Mouse (Mus musculus) CD4-positive, CD25-positive, alpha-beta regulatory T cell (primary cell): ENCODE measurements around the gene Timeless. TPM values are rescaled to one million over a fixed set of nuclear protein-coding genes. Genes with fewer than 3 reads are reported as not detected.

Source experiments
- polyA plus RNA-seq: library from polyadenylated mRNA; unstranded; fragments of 100-300 nt; shearing (Covaris generic); gene quantifications from one replicate; pipeline ENCODE4 v1.2.1, GENCODE M21; 2017

The Timeless gene
- 26.8 TPM for polyA plus RNA-seq

DNA sequence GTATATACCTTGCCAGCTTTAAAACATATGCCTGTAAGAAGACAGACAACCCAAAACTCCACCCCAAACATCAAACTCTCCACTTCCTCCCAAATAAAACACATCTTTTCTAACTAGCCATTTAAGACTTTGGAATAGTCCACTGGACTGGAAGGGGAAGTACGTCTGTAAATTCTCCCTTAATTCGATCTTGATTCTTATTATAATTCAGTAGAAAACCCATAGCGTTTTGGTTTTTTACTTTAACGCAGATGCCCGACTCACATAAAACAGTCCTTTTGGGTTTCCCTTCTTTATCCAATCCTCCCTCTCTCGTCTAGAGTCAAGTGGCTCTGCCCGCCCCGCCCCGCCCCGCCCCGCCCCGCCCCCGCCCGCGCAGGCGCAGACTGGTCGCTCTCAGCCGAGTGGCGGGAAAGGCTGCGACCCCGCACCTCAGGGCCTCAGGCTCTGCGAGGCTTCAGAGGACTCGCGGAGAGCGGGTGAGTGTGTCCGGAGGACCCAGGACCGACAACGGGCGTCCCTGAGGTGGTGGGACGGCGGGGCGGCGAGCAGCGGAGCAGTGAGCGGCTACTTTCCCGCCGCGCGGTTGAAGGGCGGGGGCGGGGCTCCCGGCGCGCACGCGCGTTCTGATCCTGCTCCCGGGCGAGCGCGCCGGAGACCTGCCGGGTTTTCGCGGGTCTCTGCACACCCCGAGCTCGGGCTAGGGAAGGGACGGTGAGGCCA lies at the start of gene Timeless:
Timeless (plus strand) TSS at position 369 of the 723 bp plus-strand sequence.

DNA sequence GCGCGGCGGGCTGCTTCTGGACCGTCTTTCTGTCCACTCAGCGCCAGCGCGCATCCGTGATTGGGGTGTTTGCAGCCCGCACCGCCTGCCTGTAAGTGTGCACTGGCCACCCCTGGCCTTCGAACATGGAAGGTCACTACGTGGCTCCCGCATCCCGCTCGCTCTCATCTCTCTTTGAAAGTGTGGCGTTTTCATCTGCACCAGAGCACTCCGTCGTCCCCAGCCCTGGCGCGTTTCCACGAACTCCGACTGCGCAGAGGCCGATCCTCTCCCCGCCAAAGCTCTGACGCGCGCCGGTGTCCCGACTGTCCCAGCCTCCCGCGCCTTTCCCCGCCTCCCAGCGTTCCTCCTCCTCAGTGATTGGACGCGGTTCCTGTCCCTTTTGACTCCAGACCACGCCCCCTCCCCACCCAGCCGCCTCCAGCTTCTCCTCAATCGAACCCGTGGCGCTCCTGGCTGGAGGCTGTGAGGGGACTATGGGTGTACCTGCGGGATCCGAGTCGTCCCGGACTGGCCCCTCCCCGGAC lies 37.8 kb upstream of the Timeless start, which contains the start of gene Gls2:
Gls2 (plus strand) TSS at position 434 of the 527 bp plus-strand sequence.

DNA sequence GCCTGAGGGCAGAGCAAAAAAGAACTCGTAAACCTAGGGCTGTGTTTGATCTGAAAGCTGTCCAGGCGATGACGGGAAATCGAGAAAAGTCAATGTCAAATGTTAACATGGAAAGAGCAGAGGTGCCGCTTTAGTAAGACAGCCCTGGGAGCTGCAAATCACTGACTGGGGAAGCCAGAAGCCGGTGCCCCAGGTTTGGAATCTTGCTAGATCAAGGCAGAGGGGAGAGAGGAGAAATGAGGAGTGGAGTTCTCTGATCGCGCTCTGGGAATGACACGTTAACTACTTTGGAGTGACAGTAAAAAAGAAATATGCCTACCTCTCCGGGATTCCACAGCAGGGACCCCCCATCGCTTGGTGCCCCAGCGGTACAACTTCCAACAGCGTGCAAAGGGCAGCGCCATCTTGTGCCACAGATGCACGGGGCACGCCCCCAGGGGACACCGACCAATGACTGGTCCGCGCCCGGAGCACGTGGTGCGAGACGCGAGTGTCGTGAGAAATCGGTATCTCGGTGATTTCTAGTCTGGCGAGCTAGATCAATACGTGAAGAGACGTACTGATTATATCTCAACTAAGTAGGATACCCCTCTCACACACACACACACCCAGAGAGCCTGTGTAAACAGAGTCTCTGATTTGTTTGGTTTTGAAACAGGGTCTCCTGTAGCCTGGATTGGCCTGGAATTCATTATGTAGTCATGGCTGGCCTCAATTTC lies 20.3 kb upstream of the Timeless start, which contains the start of gene Spryd4:
Spryd4 (minus strand) TSS at position 418 of the 719 bp plus-strand sequence.

DNA sequence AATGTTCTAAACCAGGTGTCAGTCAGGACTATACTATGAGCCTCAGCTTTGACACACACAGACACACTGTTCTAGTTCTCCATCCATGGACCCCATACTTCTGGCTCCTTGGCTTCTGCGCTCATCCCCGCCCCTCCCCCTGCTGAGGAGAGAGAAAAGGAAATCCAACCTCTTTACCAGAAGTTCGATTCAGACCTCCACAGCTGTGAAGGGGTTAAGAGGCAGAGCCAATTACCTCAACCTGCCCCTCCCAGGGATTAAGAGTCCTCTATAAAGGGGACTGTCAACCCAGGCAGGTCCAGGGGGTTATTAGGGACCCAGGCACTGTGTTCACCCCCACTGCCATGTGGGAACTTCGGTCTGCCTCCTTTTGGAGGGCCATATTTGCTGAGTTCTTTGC lies 6.3 kb upstream of the Timeless start, which contains the start of gene Mip:
Mip (plus strand) TSS at position 301 of the 400 bp plus-strand sequence.

DNA sequence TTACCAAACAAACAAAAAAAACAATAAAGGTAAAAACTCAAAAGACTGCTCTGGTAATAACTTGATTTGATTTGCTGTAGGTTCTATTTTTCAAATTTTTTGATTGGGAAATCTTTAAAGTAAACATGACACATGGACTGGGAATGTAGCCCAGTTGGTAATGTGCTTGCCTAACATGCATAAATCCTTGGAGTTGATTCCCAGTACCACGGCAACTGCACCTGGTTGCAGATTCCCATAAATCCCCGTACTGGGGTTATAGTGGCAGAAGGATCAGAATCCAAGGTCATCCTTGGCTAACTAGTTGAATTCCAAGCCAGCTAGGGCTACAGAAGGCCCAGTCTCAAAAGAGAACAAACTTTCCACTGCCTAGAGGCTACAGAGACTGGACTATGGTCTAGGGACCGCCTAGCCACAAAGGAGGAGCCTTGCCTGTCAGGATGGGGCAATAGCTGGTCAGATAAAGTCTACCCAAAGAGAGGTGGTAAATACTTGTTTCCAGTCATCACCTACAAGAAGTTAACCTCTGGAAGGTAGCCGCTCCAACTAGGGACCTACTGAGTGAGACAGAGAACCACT lies 21.9 kb downstream of the Timeless start, which contains the start of gene Apon:
Apon (plus strand) TSS at position 420 of the 579 bp plus-strand sequence.

DNA sequence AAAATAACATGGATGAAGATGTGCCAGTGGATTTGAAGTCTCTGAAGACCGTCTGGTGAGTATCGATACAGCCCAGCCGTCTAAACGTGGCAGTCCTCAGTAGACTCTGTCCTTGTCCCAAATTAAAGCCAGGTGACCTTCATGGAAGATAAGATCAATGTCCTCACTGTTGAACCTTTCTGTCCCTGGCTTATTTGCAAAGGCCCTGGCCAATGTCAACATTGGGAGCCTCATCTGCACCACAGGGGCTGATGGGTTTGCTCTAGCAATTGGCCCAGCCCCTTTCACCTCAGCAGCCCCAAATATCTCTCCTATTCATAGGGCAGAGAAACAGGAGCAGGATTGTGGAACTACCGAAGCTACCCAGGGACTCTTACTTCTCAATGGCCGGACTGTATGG lies 36.5 kb downstream of the Timeless start, which contains the start of gene Apof:
Apof (plus strand) TSS at position 301 of the 400 bp plus-strand sequence.

DNA sequence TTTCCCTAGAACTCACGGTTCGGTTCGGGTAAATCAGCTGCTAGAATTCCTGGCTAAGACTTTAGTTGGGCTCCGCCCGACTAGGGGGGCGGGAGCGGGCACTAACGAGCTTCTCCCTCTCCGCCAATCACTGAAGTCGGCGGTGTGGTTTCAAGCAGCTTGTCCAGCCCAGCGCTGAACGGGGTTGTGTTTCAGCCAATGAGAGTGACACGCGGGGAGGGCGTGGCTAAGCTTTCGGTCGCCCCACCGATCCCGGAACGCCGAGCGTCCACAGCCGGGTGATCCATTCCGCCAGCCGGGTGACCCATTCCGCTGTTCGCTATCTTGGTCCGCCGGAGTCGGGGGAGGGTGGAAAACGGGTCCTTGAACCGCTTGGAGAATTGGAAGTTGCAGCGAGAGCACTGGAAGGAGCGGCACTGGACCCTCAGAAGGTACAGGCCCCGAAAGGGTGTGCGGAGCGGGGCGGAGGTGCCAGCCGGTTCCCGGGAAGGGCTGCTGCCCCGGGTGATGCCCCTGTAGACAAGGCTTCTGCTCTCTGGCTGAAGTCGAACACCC lies 38.5 kb downstream of the Timeless start, which contains the start of gene Stat2:
Stat2 (plus strand) TSS at position 273 of the 555 bp plus-strand sequence.

DNA sequence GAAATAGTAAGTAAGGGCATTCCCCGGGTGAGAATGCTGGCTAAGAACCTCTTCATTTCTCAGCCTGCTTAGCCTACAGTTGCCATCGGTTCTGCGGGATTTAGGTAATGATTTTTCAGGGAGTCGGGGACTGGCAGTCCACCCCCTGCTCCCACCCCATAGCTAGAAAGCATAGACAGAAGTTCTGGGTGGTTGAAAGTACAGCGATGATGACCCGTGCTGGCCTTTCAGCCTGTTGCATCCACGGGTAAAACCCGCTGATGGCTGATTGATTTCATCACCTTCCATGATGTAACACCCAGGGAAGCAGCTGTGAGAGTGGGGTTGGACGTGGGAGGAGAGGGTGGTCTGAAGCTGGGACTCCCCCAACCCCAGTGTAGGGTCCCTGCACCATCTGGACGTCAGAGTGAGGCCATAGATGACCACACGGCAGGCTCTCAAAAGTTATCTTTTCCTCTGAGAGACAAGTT lies 66.9 kb downstream of the Timeless start, which contains the start of gene Il23a:
Il23a (minus strand) TSS at position 51 of the 470 bp plus-strand sequence.

Other genes starting within 250 kb of the Timeless start
- not detected for gene Hsd17b6, start 224.5 kb upstream of the Timeless start, polyA plus RNA-seq
- 16.1 TPM for gene Prim1, start 216.9 kb upstream of the Timeless start, polyA plus RNA-seq
- gene Naca, start 196.5 kb upstream of the Timeless start, polyA plus RNA-seq = 553 TPM
- 129 TPM for gene Ptges3, start 173.1 kb upstream of the Timeless start, polyA plus RNA-seq
- 1,208 TPM for gene Atp5b, start 148.8 kb upstream of the Timeless start, polyA plus RNA-seq
- gene Baz2a, start 140.5 kb upstream of the Timeless start, polyA plus RNA-seq = 73.2 TPM
- 29.8 TPM for gene Rbms2, start 51.8 kb upstream of the Timeless start, polyA plus RNA-seq
- gene Gls2, start 37.6 kb upstream of the Timeless start, polyA plus RNA-seq = 0.59 TPM
- 15.2 TPM for gene Spryd4, start 20.3 kb upstream of the Timeless start, polyA plus RNA-seq
- gene Mip, start 6.2 kb upstream of the Timeless start, polyA plus RNA-seq = not detected
- gene Apon, start 22.0 kb downstream of the Timeless start, polyA plus RNA-seq = 0.17 TPM
- not detected for gene Apof, start 36.6 kb downstream of the Timeless start, polyA plus RNA-seq
- 78.3 TPM for gene Stat2, start 38.5 kb downstream of the Timeless start, polyA plus RNA-seq
- gene Il23a, start 66.7 kb downstream of the Timeless start, polyA plus RNA-seq = not detected
- 45.7 TPM for gene Pan2, start 71.3 kb downstream of the Timeless start, polyA plus RNA-seq
- 121 TPM for gene Cnpy2, start 90.4 kb downstream of the Timeless start, polyA plus RNA-seq
- 164 TPM for gene Cs, start 105.7 kb downstream of the Timeless start, polyA plus RNA-seq
- 35.0 TPM for gene Coq10a, start 136.9 kb downstream of the Timeless start, polyA plus RNA-seq
- gene Ankrd52, start 145.1 kb downstream of the Timeless start, polyA plus RNA-seq = 7.0 TPM
- 0.32 TPM for gene Slc39a5, start 169.2 kb downstream of the Timeless start, polyA plus RNA-seq
- 104 TPM for gene Nabp2, start 179.4 kb downstream of the Timeless start, polyA plus RNA-seq
- gene Rnf41, start 179.6 kb downstream of the Timeless start, polyA plus RNA-seq = 39.7 TPM
- 127 TPM for gene Smarcc2, start 227.2 kb downstream of the Timeless start, polyA plus RNA-seq